Mouse (Mus musculus) heart, embryonic 15.5 days (tissue): Measurements from ENCODE around the gene Mlst8. TPM values are rescaled to one million over a fixed set of nuclear protein-coding genes. Genes with fewer than 3 reads are reported as not detected.
"Not testable (repeated sequence)": the region's sequence is repeated elsewhere in the genome, so short reads cannot be mapped to it uniquely, and the experiment has no call there.

Source experiments
- ATAC-seq: fragments of 200-750 bp; cut with Nextera tagmentation; replicated peaks from 2 replicates; pipeline ENCODE4 v1.8.0; 2017; ENCODE audit warnings: low read depth, moderate TSS enrichment; ENCODE audit not compliant: insufficient number of reproducible peaks, insufficient read depth, low FRiP score
- H3K27ac ChIP-seq: fragments of 300-500 bp; sonication (generic); 2 replicates; pipeline ENCODE4 v1.5.1; 2015; ENCODE audit warnings: mild to moderate bottlenecking, inconsistent platforms
- H3K27me3 ChIP-seq: fragments of 300-500 bp; sonication (generic); 2 replicates; pipeline ENCODE4 v1.6.1; 2015; ENCODE audit warnings: inconsistent platforms
- H3K36me3 ChIP-seq: fragments of 300-500 bp; sonication (generic); 2 replicates; pipeline ENCODE4 v1.6.1; 2015; ENCODE audit warnings: mild to moderate bottlenecking, inconsistent platforms
- H3K4me1 ChIP-seq: fragments of 300-500 bp; sonication (generic); replicated peaks from 2 replicates; pipeline ENCODE4 v1.6.1; 2015; ENCODE audit warnings: inconsistent platforms
- H3K4me2 ChIP-seq: fragments of 300-500 bp; sonication (generic); 2 replicates; pipeline ENCODE4 v1.6.1; 2015; ENCODE audit warnings: inconsistent platforms, mild to moderate bottlenecking, moderate library complexity
- H3K4me3 ChIP-seq: fragments of 300-500 bp; sonication (generic); 2 replicates; pipeline ENCODE4 v1.5.1; 2015; ENCODE audit warnings: mild to moderate bottlenecking, inconsistent platforms
- H3K9ac ChIP-seq: fragments of 300-500 bp; sonication (generic); 2 replicates; pipeline ENCODE4 v1.6.1; 2015; ENCODE audit warnings: mild to moderate bottlenecking, inconsistent platforms
- H3K9me3 ChIP-seq: fragments of 300-500 bp; sonication (generic); replicated peaks from 2 replicates; pipeline ENCODE4 v1.6.1; 2016; ENCODE audit warnings: inconsistent platforms
- WGBS: fragments of 180-500 bp; shearing (Covaris S2); methylation state at CpG from one replicate; pipeline ENCODE4 v1.1.7; 2015; ENCODE audit warnings: mixed read lengths; 5-methylcytosine and 5-hydroxymethylcytosine counted together
- polyA plus RNA-seq: library from polyadenylated mRNA; unstranded; fragments of >200 nt; fragmentation: Nextera tagmentation; extraction: Ambion mirVana; gene quantifications from 2 replicates; pipeline ENCODE4 v1.2.1, GENCODE M21; 2015

The Mlst8 gene
- polyA plus RNA-seq, 1 experiment from 2014 or later: 15.2 TPM

- no peaks in the 10 kb centered on the region for H3K9me3 ChIP-seq
- ATAC-seq: no peak
- peaks cover 70% of the 10 kb centered on the region for H3K36me3 ChIP-seq
- WGBS: 89% methylated on average over 8 of the region's 8 CpGs
- H3K27me3 ChIP-seq: no peaks in the 10 kb centered on the region
- H3K27ac ChIP-seq: no peak overlapping the region
- no peak overlapping the region for H3K9ac ChIP-seq
- no peak overlapping the region for H3K4me3 ChIP-seq
- no peak overlapping the region for H3K4me2 ChIP-seq
- H3K4me1 ChIP-seq: no peaks in the 10 kb centered on the region
Measured at GRCm38 (mm10) chr17:24440377-24440776, 38.5 kb downstream of the Mlst8 start.

GRCm38 (mm10) chr17:24437016-24437415 lies 41.9 kb downstream of the Mlst8 start:
- no peak overlapping the region for H3K4me3 ChIP-seq
- H3K4me2 ChIP-seq: no peak overlapping the region
- no peaks in the 10 kb centered on the region for H3K9me3 ChIP-seq
- peaks cover 55% of the 10 kb centered on the region for H3K36me3 ChIP-seq
- 77% methylated on average over 5 of the region's 5 CpGs for WGBS
- no peak overlapping the region for H3K27ac ChIP-seq
- ATAC-seq: no peak
- H3K27me3 ChIP-seq: no peaks in the 10 kb centered on the region
- H3K9ac ChIP-seq: no peak overlapping the region
- H3K4me1 ChIP-seq: no peaks in the 10 kb centered on the region

- Histone ChIP-seq H3K4me3 (peak overlapping the region; percentile 12; the same call in 1 of the 2 replicates), H3K9ac (0 out of 2 replicates have a peak overlapping the region, but pooled peaks have one; percentile 8), H3K9me3 (no peaks in the 10 kb centered on the region), H3K27ac (peak overlapping the region; percentile 87), H3K4me1 (peaks cover 29% of the 10 kb centered on the region), H3K27me3 (no peaks in the 10 kb centered on the region), H3K36me3 (peaks cover 10% of the 10 kb centered on the region), H3K4me2 (peak overlapping the region; percentile 41)
- peak; percentile 32 for ATAC-seq
- 55% methylated on average over 14 of the region's 14 CpGs for WGBS
Measured at GRCm38 (mm10) chr17:24429201-24429983, 49.5 kb downstream of the Mlst8 start.

- no peaks in the 10 kb centered on the region for H3K27me3 ChIP-seq
- peak overlapping the region; percentile 96 for H3K27ac ChIP-seq
- H3K9me3 ChIP-seq: no peaks in the 10 kb centered on the region
- H3K4me2 ChIP-seq: peak overlapping the region; percentile 72
- ATAC-seq: 0 out of 2 replicates have a peak, but pooled peaks have one; percentile 9
- 2% methylated on average over 8 of the region's 8 CpGs for WGBS
- peaks cover 30% of the 10 kb centered on the region for H3K36me3 ChIP-seq
- peak overlapping the region; percentile 68 for H3K4me3 ChIP-seq
- H3K9ac ChIP-seq: peak overlapping the region; percentile 87
- peaks cover 29% of the 10 kb centered on the region for H3K4me1 ChIP-seq
Measured at GRCm38 (mm10) chr17:24427170-24427557, 51.7 kb downstream of the Mlst8 start.

GRCm38 (mm10) chr17:24426471-24427169 lies 52.3 kb downstream of the Mlst8 start, which contains the start of gene Eci1:
Gene Eci1 (plus strand): TSS chr17:24426641.
- peak; percentile 98 for ATAC-seq
- peaks cover 35% of the 10 kb centered on the region for H3K36me3 ChIP-seq
- H3K27me3 ChIP-seq: no peaks in the 10 kb centered on the region
- peak within 1 kb of the TSS; percentile 96 for H3K27ac ChIP-seq
- H3K9ac ChIP-seq: peak within 1 kb of the TSS; percentile 87
- WGBS: under 1% methylated on average over 48 of the region's 48 CpGs
- peak within 1 kb of the TSS; percentile 68 for H3K4me3 ChIP-seq
- H3K4me2 ChIP-seq: peak within 1 kb of the TSS; percentile 72
- H3K9me3 ChIP-seq: no peaks in the 10 kb centered on the region
- peaks cover 29% of the 10 kb centered on the region for H3K4me1 ChIP-seq

- H3K4me3 ChIP-seq: peak overlapping the region; percentile 68
- no peaks in the 10 kb centered on the region for H3K9me3 ChIP-seq
- peak overlapping the region; percentile 96 for H3K27ac ChIP-seq
- peak overlapping the region; percentile 72 for H3K4me2 ChIP-seq
- H3K27me3 ChIP-seq: no peaks in the 10 kb centered on the region
- WGBS: 84% methylated on average over 7 of the region's 7 CpGs
- H3K9ac ChIP-seq: no peak overlapping the region
- ATAC-seq: no peak
- H3K36me3 ChIP-seq: peaks cover 42% of the 10 kb centered on the region
- peaks cover 29% of the 10 kb centered on the region for H3K4me1 ChIP-seq
Measured at GRCm38 (mm10) chr17:24425905-24426304, 53.0 kb downstream of the Mlst8 start.

GRCm38 (mm10) chr17:24425326-24425725 lies 53.6 kb downstream of the Mlst8 start:
- H3K27me3 ChIP-seq, H3K4me3 ChIP-seq, H3K9ac ChIP-seq, H3K27ac ChIP-seq, H3K9me3 ChIP-seq, ATAC-seq, H3K4me2 ChIP-seq: not testable (repeated sequence)
- Histone ChIP-seq H3K4me1 (peaks cover 23% of the 10 kb centered on the region), H3K36me3 (peaks cover 48% of the 10 kb centered on the region)
- 96% methylated on average over 6 of the region's 8 CpGs for WGBS

GRCm38 (mm10) chr17:24424489-24424888 lies 54.4 kb downstream of the Mlst8 start:
- H3K4me1 ChIP-seq: peaks cover 18% of the 10 kb centered on the region
- H3K27ac ChIP-seq: no peak overlapping the region
- WGBS: 88% methylated on average over 5 of the region's 5 CpGs
- ATAC-seq: no peak
- no peak overlapping the region for H3K4me2 ChIP-seq
- H3K36me3 ChIP-seq: peaks cover 56% of the 10 kb centered on the region
- no peak overlapping the region for H3K4me3 ChIP-seq
- H3K9me3 ChIP-seq: no peaks in the 10 kb centered on the region
- H3K9ac ChIP-seq: no peak overlapping the region
- H3K27me3 ChIP-seq: no peaks in the 10 kb centered on the region

Other genes with a start within 250 kb of the Mlst8 start
- gene Ccnf, start 227.6 kb downstream of the Mlst8 start, polyA plus RNA-seq: 29.2 and 36.1 TPM in 2 replicates
- 0.10 TPM in 1 of 2 replicates, not detected in the other for gene Abca17, start 128.0 kb downstream of the Mlst8 start, polyA plus RNA-seq
- 6.0 and 7.8 TPM in 2 replicates for gene Abca3, start 127.1 kb downstream of the Mlst8 start, polyA plus RNA-seq
- gene Rnps1, start 64.5 kb downstream of the Mlst8 start, polyA plus RNA-seq: 186 and 210 TPM in 2 replicates
- 245 and 301 TPM in 2 replicates for gene Eci1, start 52.4 kb downstream of the Mlst8 start, polyA plus RNA-seq
- gene Dnase1l2, start 36.0 kb downstream of the Mlst8 start, polyA plus RNA-seq: 1.1 and 1.2 TPM in 2 replicates
- 20.5 and 29.1 TPM in 2 replicates for gene E4f1, start 8.8 kb downstream of the Mlst8 start, polyA plus RNA-seq
- 60.5 and 63.0 TPM in 2 replicates for gene Pgp, start 8.7 kb downstream of the Mlst8 start, polyA plus RNA-seq
- 0.18 TPM in 1 of 2 replicates, not detected in the other for gene Bricd5, start 5.2 kb downstream of the Mlst8 start, polyA plus RNA-seq
- gene Caskin1, start 9.5 kb upstream of the Mlst8 start, polyA plus RNA-seq: 0.39 and 0.94 TPM in 2 replicates
- 59.2 and 84.9 TPM in 2 replicates for gene Traf7, start 48.9 kb upstream of the Mlst8 start, polyA plus RNA-seq
- gene Rab26, start 55.1 kb upstream of the Mlst8 start, polyA plus RNA-seq: 0.97 and 1.2 TPM in 2 replicates
- gene Pkd1, start 70.8 kb upstream of the Mlst8 start, polyA plus RNA-seq: 12.4 and 21.1 TPM in 2 replicates
- 39.0 and 56.0 TPM in 2 replicates for gene Tsc2, start 153.6 kb upstream of the Mlst8 start, polyA plus RNA-seq
- gene Nthl1, start 153.6 kb upstream of the Mlst8 start, polyA plus RNA-seq: 7.7 and 10.9 TPM in 2 replicates
- gene Slc9a3r2, start 171.2 kb upstream of the Mlst8 start, polyA plus RNA-seq: 55.5 and 61.4 TPM in 2 replicates
- 0.26 TPM in 1 of 2 replicates, not detected in the other for gene Npw, start 179.4 kb upstream of the Mlst8 start, polyA plus RNA-seq
- 12.5 and 18.1 TPM in 2 replicates for gene Zfp598, start 190.6 kb upstream of the Mlst8 start, polyA plus RNA-seq
- 0.44 and 3.0 TPM in 2 replicates for gene Syngr3, start 210.9 kb upstream of the Mlst8 start, polyA plus RNA-seq
- 26.3 and 26.8 TPM in 2 replicates for gene Gfer, start 217.1 kb upstream of the Mlst8 start, polyA plus RNA-seq
- gene Noxo1, start 217.2 kb upstream of the Mlst8 start, polyA plus RNA-seq: 0.94 and 1.3 TPM in 2 replicates
- gene Tbl3, start 228.6 kb upstream of the Mlst8 start, polyA plus RNA-seq: 34.4 and 50.9 TPM in 2 replicates
- 0.13 TPM in 1 of 2 replicates, not detected in the other for gene Rnf151, start 239.0 kb upstream of the Mlst8 start, polyA plus RNA-seq
- gene Rps2, start 239.0 kb upstream of the Mlst8 start, polyA plus RNA-seq: 770 and 917 TPM in 2 replicates
- gene Ndufb10, start 245.4 kb upstream of the Mlst8 start, polyA plus RNA-seq: 410 and 528 TPM in 2 replicates
- gene Rpl3l, start 248.7 kb upstream of the Mlst8 start, polyA plus RNA-seq: 1.4 and 1.6 TPM in 2 replicates